Mouse (Mus musculus): ENCODE measurements at regions not wholly inside any gene's neighbourhood (a gene's known extent, or its start where the extent isn't known, plus 50 kb on each side); places are given as distances from the start of the nearest gene placed in this dataset.

DNA sequence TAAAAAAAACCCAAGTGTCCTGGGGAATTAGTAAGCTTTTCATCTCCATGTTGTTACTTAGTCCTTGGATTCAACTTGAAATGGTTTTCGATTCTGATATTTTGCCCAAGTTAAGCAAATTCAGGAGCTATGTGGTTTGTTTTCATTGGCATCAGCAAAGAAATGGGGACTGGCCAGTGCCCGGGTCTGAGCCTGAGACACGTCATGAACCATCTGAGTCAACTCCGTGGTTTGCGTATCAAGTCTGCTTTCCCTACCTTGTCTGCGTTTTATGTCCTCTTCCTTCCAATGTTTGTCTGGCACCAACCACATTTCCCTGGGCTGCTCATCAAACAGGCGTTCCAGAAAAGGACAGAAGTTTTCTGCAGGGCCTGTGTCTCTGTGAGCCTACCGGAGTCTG, 83.7 kb upstream of the Ptch1 start:
- 86% methylated on average over 8 of the region's 8 CpGs for WGBS
- TF ChIP-seq POLR2A (IDR thresholded peaks at IDR 0.05; ENCODE audit: borderline replicate concordance, extremely low read depth, low read depth, low read length), result no peak
- TF ChIP-seq CTCF (IDR thresholded peaks at IDR 0.05; ENCODE audit: insufficient read depth, low read length), result no peak
- H3K4me1 ChIP-seq (ENCODE audit: control insufficient read depth, insufficient read depth, low read length), result no peaks in the 10 kb centered on the region
- no peak for DNase-seq
- H3K4me3 ChIP-seq (replicated peaks; ENCODE audit: extremely low read depth, low read depth, low read length), result no peak overlapping the region

GRCm38 (mm10) chr13:63659412-63659811, 86.0 kb upstream of the Ptch1 start:
- H3K4me3 ChIP-seq (replicated peaks; ENCODE audit: extremely low read depth, low read depth, low read length), result no peak overlapping the region
- TF ChIP-seq POLR2A (IDR thresholded peaks at IDR 0.05; ENCODE audit: borderline replicate concordance, extremely low read depth, low read depth, low read length) (no peak), CTCF (IDR thresholded peaks at IDR 0.05; ENCODE audit: insufficient read depth, low read length) (no peak)
- WGBS, result 90% methylated on average over 7 of the region's 7 CpGs

DNA sequence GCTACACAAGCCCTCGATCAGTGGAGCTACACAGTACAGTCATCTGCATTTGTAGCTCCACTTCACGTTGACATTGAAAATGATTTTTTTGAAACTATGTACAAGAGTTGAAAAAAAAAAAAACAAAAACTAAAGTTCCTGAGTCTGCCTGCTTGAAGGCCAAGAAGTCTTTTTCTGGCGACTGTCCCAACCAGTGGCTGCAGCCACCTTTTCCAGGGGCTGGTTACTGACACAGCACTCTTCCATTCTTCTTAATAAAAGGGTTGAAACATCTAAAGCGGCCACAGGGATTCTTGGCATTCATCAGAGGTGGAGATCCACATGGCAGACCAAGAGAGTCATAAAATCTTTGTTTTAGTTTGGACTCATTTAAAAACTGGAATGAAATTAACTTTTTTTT, 87.0 kb upstream of the Ptch1 start:
- no peak for DNase-seq
- Histone ChIP-seq H3K4me1 (ENCODE audit: control insufficient read depth, insufficient read depth, low read length) (no peaks in the 10 kb centered on the region), H3K4me3 (replicated peaks; ENCODE audit: extremely low read depth, low read depth, low read length) (no peak overlapping the region)
- TF ChIP-seq CTCF (IDR thresholded peaks at IDR 0.05; ENCODE audit: insufficient read depth, low read length) (no peak), POLR2A (IDR thresholded peaks at IDR 0.05; ENCODE audit: borderline replicate concordance, extremely low read depth, low read depth, low read length) (no peak)
- 59% methylated on average over 4 of the region's 4 CpGs for WGBS

More at GRCm38 (mm10) chr13:63659412-63659811, 86.0 kb upstream of the Ptch1 start:
- no peak for DNase-seq
- no peaks in the 10 kb centered on the region for H3K4me1 ChIP-seq (ENCODE audit: control insufficient read depth, insufficient read depth, low read length)

GRCm38 (mm10) chr13:63668576-63668975, 95.2 kb upstream of the Ptch1 start:
- no peak overlapping the region for H3K4me3 ChIP-seq (replicated peaks; ENCODE audit: extremely low read depth, low read depth, low read length)
- peaks cover 3% of the 10 kb centered on the region; the same call in 1 of the 2 replicates for H3K4me1 ChIP-seq (ENCODE audit: control insufficient read depth, insufficient read depth, low read length)
- 42% methylated on average over 4 of the region's 4 CpGs for WGBS
- TF ChIP-seq POLR2A (IDR thresholded peaks at IDR 0.05; ENCODE audit: borderline replicate concordance, extremely low read depth, low read depth, low read length) (no peak), CTCF (IDR thresholded peaks at IDR 0.05; ENCODE audit: insufficient read depth, low read length) (no peak)
- no peak for DNase-seq

- 48% methylated on average over 2 of the region's 2 CpGs for WGBS
Measured at GRCm38 (mm10) chr13:63669031-63669430, 95.6 kb upstream of the Ptch1 start.

DNA sequence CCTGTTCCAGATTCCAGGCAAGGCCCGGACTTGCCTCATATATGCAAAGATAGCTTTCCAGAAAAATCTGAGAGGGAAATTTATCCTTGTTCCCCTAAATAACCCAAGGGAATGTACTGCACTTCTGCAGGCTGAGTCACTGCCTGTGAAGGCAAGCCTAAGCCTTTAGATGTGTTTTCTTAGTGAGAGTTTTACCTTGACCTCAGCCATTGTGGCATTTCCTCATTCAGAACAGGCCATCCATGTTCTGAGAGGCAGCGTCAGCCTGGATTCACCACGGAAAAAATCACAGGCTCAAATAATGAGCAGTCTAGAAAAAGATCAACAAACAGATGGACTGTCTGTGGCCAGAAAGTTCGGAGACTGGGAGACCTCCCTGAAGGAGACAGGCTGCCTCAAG, 99.0 kb upstream of the Ptch1 start:
- no peak for TF ChIP-seq CTCF (IDR thresholded peaks at IDR 0.05; ENCODE audit: insufficient read depth, low read length)
- no peak for TF ChIP-seq POLR2A (IDR thresholded peaks at IDR 0.05; ENCODE audit: borderline replicate concordance, extremely low read depth, low read depth, low read length)
- 52% methylated on average over 4 of the region's 4 CpGs for WGBS
- no peak overlapping the region for H3K4me3 ChIP-seq (replicated peaks; ENCODE audit: extremely low read depth, low read depth, low read length)
- DNase-seq, result no peak
- H3K4me1 ChIP-seq (ENCODE audit: control insufficient read depth, insufficient read depth, low read length), result peaks cover 3% of the 10 kb centered on the region; the same call in 1 of the 2 replicates

More at GRCm38 (mm10) chr13:63669031-63669430, 95.6 kb upstream of the Ptch1 start:
- DNase-seq, result no peak
- Histone ChIP-seq H3K4me3 (replicated peaks; ENCODE audit: extremely low read depth, low read depth, low read length) (no peak overlapping the region), H3K4me1 (ENCODE audit: control insufficient read depth, insufficient read depth, low read length) (peaks cover 3% of the 10 kb centered on the region; the same call in 1 of the 2 replicates)
- no peak for TF ChIP-seq POLR2A (IDR thresholded peaks at IDR 0.05; ENCODE audit: borderline replicate concordance, extremely low read depth, low read depth, low read length)
- no peak for TF ChIP-seq CTCF (IDR thresholded peaks at IDR 0.05; ENCODE audit: insufficient read depth, low read length)

- H3K4me3 ChIP-seq (replicated peaks; ENCODE audit: extremely low read depth, low read depth, low read length), result no peak overlapping the region
- DNase-seq, result no peak
- TF ChIP-seq CTCF (IDR thresholded peaks at IDR 0.05; ENCODE audit: insufficient read depth, low read length), result no peak
- no peak for TF ChIP-seq POLR2A (IDR thresholded peaks at IDR 0.05; ENCODE audit: borderline replicate concordance, extremely low read depth, low read depth, low read length)
- no peaks in the 10 kb centered on the region for H3K4me1 ChIP-seq (ENCODE audit: control insufficient read depth, insufficient read depth, low read length)
- WGBS, result 61% methylated on average over 2 of the region's 2 CpGs
Measured at GRCm38 (mm10) chr13:63677696-63678095, 104.3 kb upstream of the Ptch1 start.

DNA sequence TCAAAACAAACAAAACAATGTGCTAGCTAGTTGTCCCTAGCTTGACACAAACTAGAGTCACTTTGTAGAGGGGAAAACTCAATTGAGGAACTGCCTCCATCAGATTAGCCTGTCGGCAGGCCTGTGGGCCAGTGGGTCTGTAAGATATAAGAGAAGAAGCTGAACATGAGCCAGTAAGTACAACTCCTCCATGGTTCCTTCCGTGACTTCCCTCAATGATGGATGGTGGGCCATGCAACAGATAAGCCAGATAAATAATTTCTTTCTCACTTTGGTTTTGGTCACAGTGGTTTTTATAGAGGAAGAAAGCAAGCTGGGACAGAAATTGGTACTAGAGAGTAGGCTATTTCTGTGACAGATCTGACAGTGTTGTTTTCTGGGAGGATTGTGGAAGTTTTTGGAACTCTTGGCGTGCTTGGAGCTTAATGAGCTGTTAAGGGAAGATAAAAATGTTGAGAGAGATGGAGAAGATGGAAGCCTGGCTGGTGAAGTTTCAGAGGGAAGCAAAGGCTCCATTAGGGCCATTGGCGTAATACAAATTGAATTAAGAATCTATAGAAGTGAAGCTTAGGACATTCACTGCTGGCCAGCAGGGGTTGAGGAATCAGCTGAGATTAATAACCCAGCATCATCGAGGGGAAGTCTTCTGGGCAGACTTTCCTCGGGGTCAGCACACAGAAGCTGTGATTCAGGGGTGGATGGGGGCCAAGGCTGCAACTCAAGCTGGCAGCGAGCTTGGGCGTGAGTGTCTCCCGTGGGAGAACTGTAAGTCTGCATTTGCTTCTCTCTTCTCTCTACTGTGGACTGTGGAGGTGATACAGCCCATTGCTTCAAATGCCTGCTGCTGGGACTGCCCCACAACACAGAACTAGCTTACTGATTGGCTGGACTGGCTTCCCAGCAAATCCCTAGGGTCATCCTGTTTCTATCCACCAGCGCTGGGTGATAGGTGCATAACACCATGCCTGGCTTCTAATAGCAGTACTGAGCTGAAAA, 105.2 kb upstream of the Ptch1 start:
- DNase-seq, result no peak
- TF ChIP-seq POLR2A (IDR thresholded peaks at IDR 0.05; ENCODE audit: borderline replicate concordance, extremely low read depth, low read depth, low read length) (no peak; the same call in 1 of the 2 replicates), CTCF (IDR thresholded peaks at IDR 0.05; ENCODE audit: insufficient read depth, low read length) (no peak)
- 59% methylated on average over 10 of the region's 10 CpGs for WGBS

GRCm38 (mm10) chr13:63682341-63682740, 108.9 kb upstream of the Ptch1 start:
- TF ChIP-seq POLR2A (IDR thresholded peaks at IDR 0.05; ENCODE audit: borderline replicate concordance, extremely low read depth, low read depth, low read length), result no peak

More for the DNA sequence above, 105.2 kb upstream of the Ptch1 start:
- no peaks in the 10 kb centered on the region for H3K4me1 ChIP-seq (ENCODE audit: control insufficient read depth, insufficient read depth, low read length)
- no peak overlapping the region for H3K4me3 ChIP-seq (replicated peaks; ENCODE audit: extremely low read depth, low read depth, low read length)

GRCm38 (mm10) chr13:63691974-63692373, 118.6 kb upstream of the Ptch1 start:
- no peaks in the 10 kb centered on the region; the same call in 1 of the 2 replicates for H3K4me1 ChIP-seq (ENCODE audit: control insufficient read depth, insufficient read depth, low read length)
- WGBS, result 85% methylated on average over 5 of the region's 5 CpGs
- no peak overlapping the region for H3K4me3 ChIP-seq (replicated peaks; ENCODE audit: extremely low read depth, low read depth, low read length)
- no peak for TF ChIP-seq CTCF (IDR thresholded peaks at IDR 0.05; ENCODE audit: insufficient read depth, low read length)
- no peak for TF ChIP-seq POLR2A (IDR thresholded peaks at IDR 0.05; ENCODE audit: borderline replicate concordance, extremely low read depth, low read depth, low read length)
- no peak for DNase-seq

More at GRCm38 (mm10) chr13:63682341-63682740, 108.9 kb upstream of the Ptch1 start:
- Histone ChIP-seq H3K4me3 (replicated peaks; ENCODE audit: extremely low read depth, low read depth, low read length) (no peak overlapping the region), H3K4me1 (ENCODE audit: control insufficient read depth, insufficient read depth, low read length) (no peaks in the 10 kb centered on the region)
- 19% methylated on average over 4 of the region's 4 CpGs for WGBS
- DNase-seq, result no peak

Measured in lung, adult 2 months (tissue).